Mouse (Mus musculus) hindbrain, embryonic 16.5 days (tissue): ENCODE data around the gene Bcl11a. TPM values are rescaled to one million over a fixed set of nuclear protein-coding genes. Genes with fewer than 3 reads are reported as not detected.
A peak's percentile ranks its signal among the peaks of the same experiment; 100 is the strongest.

Source experiments
- ATAC-seq: fragments of 200-750 bp; cut with Nextera tagmentation; 2 replicates; pipeline ENCODE4 v1.8.0; 2017; ENCODE audit warnings: moderate TSS enrichment, moderate library complexity
- H3K27ac ChIP-seq: fragments of 300-500 bp; sonication (generic); 2 replicates; pipeline ENCODE4 v1.5.1; 2014; ENCODE audit warnings: low read depth, mild to moderate bottlenecking, control low read depth, low read length, moderate library complexity
- H3K27me3 ChIP-seq: fragments of 300-500 bp; sonication (generic); replicated peaks from 2 replicates; pipeline ENCODE4 v1.6.1; 2014; ENCODE audit warnings: low read length; ENCODE audit not compliant: control insufficient read depth, insufficient read depth
- H3K36me3 ChIP-seq: fragments of 300-500 bp; sonication (generic); 2 replicates; pipeline ENCODE4 v1.6.1; 2014; ENCODE audit warnings: mild to moderate bottlenecking, low read length, moderate library complexity, mixed read lengths; ENCODE audit not compliant: control insufficient read depth, insufficient read depth
- H3K4me1 ChIP-seq: fragments of 300-500 bp; sonication (generic); 2 replicates; pipeline ENCODE4 v1.6.1; 2014; ENCODE audit warnings: low read depth, low read length; ENCODE audit not compliant: control insufficient read depth, insufficient read depth
- H3K4me2 ChIP-seq: fragments of 300-500 bp; sonication (generic); 2 replicates; pipeline ENCODE4 v1.6.1; 2014; ENCODE audit warnings: mild to moderate bottlenecking, low read length, control low read depth, moderate library complexity
- H3K4me3 ChIP-seq: fragments of 300-500 bp; sonication (generic); 2 replicates; pipeline ENCODE4 v1.5.1; 2014; ENCODE audit warnings: mild to moderate bottlenecking, low read length, control low read depth, moderate library complexity
- H3K9ac ChIP-seq: fragments of 300-500 bp; sonication (generic); 2 replicates; pipeline ENCODE4 v1.6.1; 2014; ENCODE audit warnings: low read depth, mild to moderate bottlenecking, control low read depth, low read length, moderate library complexity
- H3K9me3 ChIP-seq: fragments of 300-500 bp; sonication (generic); 2 replicates; pipeline ENCODE4 v1.6.1; 2014; ENCODE audit warnings: mild to moderate bottlenecking, low read length, moderate library complexity; ENCODE audit not compliant: control insufficient read depth
- WGBS: fragments of 180-500 bp; shearing (Covaris S2); extraction: QIAGEN DNeasy Blood & Tissue Kit; methylation state at CpG from one replicate; pipeline ENCODE4 v1.1.7; 2014; 5-methylcytosine and 5-hydroxymethylcytosine counted together
- polyA plus RNA-seq: library from polyadenylated mRNA; unstranded; fragments of >200 nt; fragmentation: Nextera tagmentation; extraction: Ambion mirVana; gene quantifications from 2 replicates; pipeline ENCODE4 v1.2.1, GENCODE M21; 2015

The Bcl11a gene
- polyA plus RNA-seq, 1 experiment from 2014 or later = 97.9 TPM

GRCm38 (mm10) chr11:24062495-24063096, 15.3 kb upstream of the Bcl11a start:
- Histone ChIP-seq H3K4me2 (0 out of 2 replicates have a peak overlapping the region, but pooled peaks have one; percentile 25), H3K4me3 (no peak overlapping the region), H3K36me3 (no peaks in the 10 kb centered on the region), H3K9me3 (no peaks in the 10 kb centered on the region), H3K27ac (peak overlapping the region; percentile 59; the same call in 1 of the 2 replicates), H3K4me1 (peaks cover 12% of the 10 kb centered on the region), H3K27me3 (no peaks in the 10 kb centered on the region), H3K9ac (0 out of 2 replicates have a peak overlapping the region, but pooled peaks have one; percentile 17)
- 24% methylated on average over 9 of the region's 9 CpGs for WGBS
- ATAC-seq = peak; percentile 48; the same call in 1 of the 2 replicates

DNA sequence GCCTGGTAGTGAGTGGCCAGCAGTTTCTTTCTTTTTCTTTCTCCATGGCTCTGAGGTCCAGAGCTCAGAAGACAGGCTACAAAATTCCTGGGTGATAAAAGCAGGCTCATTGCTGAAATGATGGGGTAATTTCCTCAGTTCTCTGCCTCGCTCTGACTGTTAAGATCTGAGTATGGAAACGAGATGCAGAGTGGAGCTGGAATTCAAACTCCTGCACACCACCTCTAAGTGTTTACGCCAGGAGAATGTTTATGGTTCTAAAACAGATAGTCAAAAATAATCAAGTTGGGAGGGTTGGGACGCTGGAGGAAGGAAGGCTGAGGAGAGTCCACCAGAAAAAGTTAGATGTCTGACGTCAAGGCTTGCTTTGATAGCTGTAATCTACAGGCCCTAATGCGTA, 13.6 kb upstream of the Bcl11a start:
- Histone ChIP-seq H3K9ac (no peak overlapping the region), H3K4me1 (peaks cover 12% of the 10 kb centered on the region), H3K4me2 (no peak overlapping the region), H3K4me3 (no peak overlapping the region), H3K36me3 (no peaks in the 10 kb centered on the region), H3K9me3 (no peaks in the 10 kb centered on the region), H3K27ac (no peak overlapping the region), H3K27me3 (no peaks in the 10 kb centered on the region)
- 78% methylated on average over 6 of the region's 6 CpGs for WGBS
- no peak for ATAC-seq

DNA sequence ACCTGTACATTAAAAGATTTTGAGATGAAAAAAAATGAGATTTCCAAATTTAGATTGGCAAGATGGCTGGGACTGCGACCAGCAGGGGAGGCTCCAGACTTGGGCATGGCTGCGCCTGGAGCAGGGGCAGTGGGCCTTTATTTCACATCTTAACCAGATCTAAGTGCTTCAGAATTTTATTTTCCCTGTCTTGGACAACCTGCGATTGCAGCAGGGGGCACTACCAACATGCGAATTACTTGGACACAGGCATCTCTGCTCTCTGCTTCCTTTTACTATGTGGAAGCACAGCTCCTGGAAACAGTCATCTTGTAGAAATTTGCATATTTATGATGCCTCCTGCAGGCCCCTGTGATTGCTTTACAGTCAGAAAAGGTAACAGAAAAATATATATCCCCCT, 12.5 kb upstream of the Bcl11a start:
- H3K9me3 ChIP-seq = no peaks in the 10 kb centered on the region
- no peak overlapping the region for H3K9ac ChIP-seq
- H3K4me1 ChIP-seq = peaks cover 11% of the 10 kb centered on the region
- 35% methylated on average over 4 of the region's 4 CpGs for WGBS
- no peak overlapping the region for H3K4me3 ChIP-seq
- no peaks in the 10 kb centered on the region for H3K27me3 ChIP-seq
- ATAC-seq = peak; percentile 54; the same call in 1 of the 2 replicates
- H3K36me3 ChIP-seq = no peaks in the 10 kb centered on the region
- H3K27ac ChIP-seq = no peak overlapping the region
- no peak overlapping the region for H3K4me2 ChIP-seq

- H3K9ac ChIP-seq = peak overlapping the region; percentile 44
- peaks cover 4% of the 10 kb centered on the region for H3K4me1 ChIP-seq
- H3K36me3 ChIP-seq = no peaks in the 10 kb centered on the region
- no peaks in the 10 kb centered on the region for H3K27me3 ChIP-seq
- H3K4me2 ChIP-seq = peak overlapping the region; percentile 84
- ATAC-seq = no peak
- H3K4me3 ChIP-seq = peak overlapping the region; percentile 78
- 1% methylated on average over 18 of the region's 18 CpGs for WGBS
- 0 out of 2 replicates have a peak overlapping the region, but pooled peaks have one; percentile 48 for H3K27ac ChIP-seq
- H3K9me3 ChIP-seq = no peaks in the 10 kb centered on the region
These were observed 3.8 kb upstream of the Bcl11a start for GRCm38 (mm10) chr11:24074021-24074591.

DNA sequence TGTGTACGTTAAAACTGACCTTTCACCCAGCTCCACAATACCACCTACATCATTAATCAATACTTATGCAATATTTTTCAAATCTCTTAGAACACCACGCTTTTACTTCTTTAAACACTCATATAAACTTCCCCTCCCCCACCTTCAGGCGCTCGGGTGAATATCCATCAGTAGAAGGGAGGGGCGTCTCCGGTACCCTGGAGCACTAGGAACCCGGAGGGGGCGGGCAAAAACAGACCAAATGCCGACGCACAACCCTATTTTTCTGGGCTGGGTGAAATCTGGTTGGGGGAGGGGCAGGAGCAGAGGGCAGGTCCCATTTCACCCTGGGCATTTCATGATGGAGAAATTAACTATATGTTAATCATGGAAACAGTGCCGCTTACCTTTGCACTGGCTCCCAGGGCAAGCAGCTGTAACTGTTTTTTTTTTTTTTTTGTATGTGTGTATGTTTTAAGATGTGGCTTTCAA, 3.2 kb upstream of the Bcl11a start, which contains the start of gene A830031A19Rik:
A830031A19Rik (minus strand) TSS at position 421 of the 471 bp plus-strand sequence.
- Histone ChIP-seq H3K9ac (peak within 1 kb of the TSS; percentile 86), H3K27me3 (no peaks in the 10 kb centered on the region), H3K4me2 (peak within 1 kb of the TSS; percentile 84), H3K4me3 (peak within 1 kb of the TSS; percentile 78), H3K27ac (peak within 1 kb of the TSS; percentile 91), H3K36me3 (no peaks in the 10 kb centered on the region), H3K4me1 (peaks cover 4% of the 10 kb centered on the region), H3K9me3 (no peaks in the 10 kb centered on the region)
- ATAC-seq = no peak
- 2% methylated on average over 11 of the region's 11 CpGs for WGBS

GRCm38 (mm10) chr11:24075486-24076126, 2.2 kb upstream of the Bcl11a start:
- Histone ChIP-seq H3K4me3 (peak overlapping the region; percentile 78), H3K9me3 (no peaks in the 10 kb centered on the region), H3K9ac (peak overlapping the region; percentile 86), H3K4me1 (peaks cover 4% of the 10 kb centered on the region), H3K4me2 (peak overlapping the region; percentile 84), H3K27me3 (no peaks in the 10 kb centered on the region), H3K36me3 (no peaks in the 10 kb centered on the region), H3K27ac (peak overlapping the region; percentile 91)
- ATAC-seq = no peak
- WGBS = 1% methylated on average over 17 of the region's 17 CpGs

GRCm38 (mm10) chr11:24076127-24076650, 1.7 kb upstream of the Bcl11a start:
- peak overlapping the region; percentile 84 for H3K4me2 ChIP-seq
- no peaks in the 10 kb centered on the region for H3K36me3 ChIP-seq
- H3K27ac ChIP-seq = peak overlapping the region; percentile 91
- peak; percentile 25 for ATAC-seq
- H3K9ac ChIP-seq = peak overlapping the region; percentile 86
- under 1% methylated on average over 32 of the region's 32 CpGs for WGBS
- H3K9me3 ChIP-seq = no peaks in the 10 kb centered on the region
- H3K4me3 ChIP-seq = peak overlapping the region; percentile 78
- H3K4me1 ChIP-seq = peaks cover 4% of the 10 kb centered on the region
- no peaks in the 10 kb centered on the region for H3K27me3 ChIP-seq

GRCm38 (mm10) chr11:24076821-24077730, 780 bp upstream of the Bcl11a start:
- Histone ChIP-seq H3K27me3 (no peaks in the 10 kb centered on the region), H3K27ac (peak overlapping the region; percentile 91), H3K9ac (peak overlapping the region; percentile 86), H3K9me3 (no peaks in the 10 kb centered on the region), H3K4me2 (peak overlapping the region; percentile 84), H3K4me3 (peak overlapping the region; percentile 78), H3K36me3 (no peaks in the 10 kb centered on the region), H3K4me1 (peaks cover 4% of the 10 kb centered on the region)
- WGBS = under 1% methylated on average over 59 of the region's 59 CpGs
- ATAC-seq = peak; percentile 40
